Mouse (Mus musculus) ES-CJ7 (cell line): ENCODE data around the gene Golph3.
"Not testable (repeated sequence)": the region's sequence is repeated elsewhere in the genome, so short reads cannot be mapped to it uniquely, and the experiment has no call there.

Experiments
- DNase-seq: peaks from one replicate; pipeline ENCODE4 v3.0.0; 2011; ENCODE audit warnings: low read depth, low spot score

The Golph3 gene

DNA sequence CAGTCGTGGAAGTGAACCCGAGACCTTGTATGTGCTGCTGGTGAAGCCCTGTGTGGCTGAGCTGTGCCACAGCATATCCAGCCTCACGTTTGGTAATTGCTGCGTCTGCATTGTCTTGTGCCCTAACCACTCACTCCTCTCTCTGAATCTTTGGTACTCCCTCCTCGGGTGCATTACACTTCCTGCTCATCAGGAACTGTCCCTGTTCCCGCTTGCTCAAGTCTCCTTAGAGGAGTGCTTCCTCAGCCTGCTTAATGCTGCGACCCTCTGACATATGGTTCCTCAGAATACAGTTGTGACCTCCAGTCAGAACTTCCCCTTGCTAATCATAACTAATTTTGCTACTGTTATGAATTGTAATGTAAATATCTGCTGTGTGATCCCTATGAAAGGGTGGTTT, 34.7 kb downstream of the Golph3 start:
- DNase-seq: no peak

GRCm38 (mm10) chr15:12357459-12357858, 36.2 kb downstream of the Golph3 start:
- no peak for DNase-seq

- DNase-seq: no peak
Measured at GRCm38 (mm10) chr15:12358384-12358783, 37.1 kb downstream of the Golph3 start.

DNA sequence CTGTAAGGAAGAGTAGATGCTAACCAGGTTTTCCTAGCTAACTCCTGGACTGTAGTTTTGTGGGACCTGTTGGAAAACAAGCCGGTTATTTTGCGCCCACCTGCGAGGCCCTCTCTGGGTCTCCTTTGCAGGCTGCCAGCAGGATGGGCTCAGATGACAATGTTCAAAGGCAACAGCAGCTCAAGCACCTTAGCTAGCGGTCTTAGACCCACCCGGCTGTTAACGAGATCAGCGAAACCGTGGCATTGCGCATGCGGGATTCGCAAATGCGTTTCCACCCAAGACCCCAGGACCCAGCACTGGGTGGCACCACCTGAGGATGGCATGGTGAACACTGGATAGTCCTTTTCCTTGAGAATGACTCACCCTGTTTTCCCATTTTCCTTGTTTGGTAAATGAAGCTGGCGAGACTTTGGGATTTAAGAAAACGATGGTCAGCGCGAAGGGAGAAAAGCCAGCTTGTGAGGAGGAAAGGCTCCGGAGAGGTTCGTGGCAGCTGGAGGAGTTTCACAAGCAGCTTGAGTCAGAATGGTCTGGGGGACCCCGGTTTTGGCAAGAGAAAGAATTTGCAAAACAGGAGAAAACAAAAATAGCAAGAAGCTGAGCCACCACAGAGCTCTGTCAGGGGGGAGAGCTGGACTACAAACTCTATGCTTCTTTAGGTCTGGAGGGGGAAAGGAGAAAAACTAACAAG, 39.4 kb downstream of the Golph3 start:
- no peak for DNase-seq

- no peak for DNase-seq
Measured at GRCm38 (mm10) chr15:12362001-12362700, 40.9 kb downstream of the Golph3 start.

- DNase-seq: no peak
Measured at GRCm38 (mm10) chr15:12362701-12363040, 41.4 kb downstream of the Golph3 start.

DNA sequence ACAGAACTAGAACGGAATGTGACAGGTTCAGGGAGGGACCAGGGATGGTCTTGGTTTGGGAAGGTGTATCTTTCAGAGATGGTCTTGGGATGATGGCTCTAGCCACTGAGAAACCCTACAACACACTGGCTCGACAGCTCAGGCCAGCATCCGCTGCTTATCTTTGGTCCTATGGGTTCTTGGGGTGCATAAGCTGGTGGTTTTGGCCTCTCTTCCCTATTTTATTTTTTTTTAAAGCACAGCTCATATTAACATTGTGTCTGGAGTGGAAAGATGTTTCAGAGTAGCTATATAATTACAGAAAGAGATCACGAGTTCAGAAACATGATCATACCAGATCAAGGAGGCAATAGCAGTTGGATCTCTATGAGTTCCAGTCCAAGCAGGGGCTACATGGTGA, 42.8 kb downstream of the Golph3 start:
- DNase-seq: no peak

DNA sequence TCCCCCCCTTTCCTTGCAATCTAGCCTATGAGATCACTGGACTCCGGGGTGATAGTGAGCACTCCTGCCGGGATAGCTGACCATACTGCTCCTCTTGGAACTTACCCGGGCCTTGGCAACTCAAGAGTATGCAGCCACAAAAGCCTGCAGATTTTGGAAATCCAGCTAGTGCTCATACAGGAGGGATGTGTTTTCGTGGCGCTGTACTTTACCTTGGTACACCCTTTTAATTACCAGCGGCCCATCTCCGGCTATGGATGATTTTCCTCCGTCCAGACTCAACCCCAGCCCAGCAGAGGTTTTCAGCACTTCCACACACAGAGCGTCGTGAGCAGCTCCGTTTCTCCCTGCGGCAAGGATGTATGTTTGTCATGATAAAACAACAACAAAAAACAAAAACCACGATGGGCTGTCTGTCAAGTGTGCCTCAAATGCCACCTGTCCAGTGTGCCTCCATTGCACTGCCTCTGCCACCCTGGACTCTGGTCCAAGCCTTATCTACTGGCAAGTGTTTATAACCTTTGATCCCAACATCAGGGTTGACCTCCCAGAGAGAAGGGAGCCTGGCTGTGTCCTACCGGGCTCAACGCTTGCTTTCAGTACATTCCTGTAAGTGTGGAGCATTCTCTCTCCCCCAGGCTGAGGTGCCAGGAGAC, 44.3 kb downstream of the Golph3 start:
- no peak for DNase-seq

DNA sequence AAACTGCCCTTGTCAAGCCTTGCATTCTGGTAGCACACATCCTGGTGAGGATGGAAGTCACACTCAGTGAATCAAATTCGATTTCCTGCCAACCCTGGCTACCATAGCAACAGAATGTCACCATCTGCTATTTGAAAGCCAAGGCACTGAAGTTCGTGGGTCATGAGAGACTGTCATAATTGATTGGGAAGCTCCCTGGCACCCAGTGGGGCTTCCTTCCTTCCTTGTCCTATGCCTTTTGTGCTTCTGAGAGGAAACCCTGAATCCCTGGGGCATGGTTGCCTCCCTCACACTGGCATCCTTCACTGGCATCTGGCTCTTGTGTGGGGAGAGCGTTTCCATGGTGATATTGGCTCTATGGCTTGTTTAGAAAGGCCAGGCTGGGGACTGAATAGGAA, 44.8 kb downstream of the Golph3 start:
- DNase-seq: no peak

DNA sequence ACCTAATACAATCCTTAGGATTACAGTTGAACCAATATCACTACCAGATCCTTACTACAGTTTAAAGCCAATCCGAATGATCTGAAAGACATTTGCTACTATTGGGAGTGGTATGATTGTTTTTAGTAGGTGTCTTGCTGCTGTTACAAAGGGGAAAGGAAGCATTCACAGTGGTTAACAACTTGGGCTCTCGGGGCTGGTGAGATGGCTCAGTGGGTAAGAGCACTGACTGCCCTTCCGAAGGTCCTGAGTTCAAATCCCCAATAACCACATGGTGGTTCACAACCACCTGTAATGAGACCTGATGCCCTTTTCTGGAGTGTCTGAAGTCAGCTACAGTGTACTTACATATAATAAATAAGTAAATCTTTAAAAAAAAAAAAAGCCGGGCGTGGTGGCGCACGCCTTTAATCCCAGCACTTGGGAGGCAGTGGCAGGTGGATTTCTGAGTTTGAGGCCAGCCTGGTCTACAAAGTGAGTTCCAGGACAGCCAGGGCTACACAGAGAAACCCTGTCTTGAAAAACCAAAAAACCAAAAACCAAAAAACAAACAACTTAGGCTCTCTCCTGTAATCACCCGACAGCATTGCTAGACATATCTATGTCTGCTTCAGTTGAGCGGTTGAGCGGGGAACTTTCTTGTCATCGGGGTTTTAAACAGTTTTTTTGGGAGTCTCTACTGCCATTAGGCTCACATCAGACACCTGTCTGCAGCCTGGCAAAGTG, 45.5 kb downstream of the Golph3 start:
- not testable (repeated sequence) for DNase-seq

GRCm38 (mm10) chr15:12367306-12368080, 46.2 kb downstream of the Golph3 start:
- no peak for DNase-seq

GRCm38 (mm10) chr15:12368357-12368756, 47.1 kb downstream of the Golph3 start:
- no peak for DNase-seq

- DNase-seq: no peak
Measured at GRCm38 (mm10) chr15:12368850-12369249, 47.6 kb downstream of the Golph3 start.

DNA sequence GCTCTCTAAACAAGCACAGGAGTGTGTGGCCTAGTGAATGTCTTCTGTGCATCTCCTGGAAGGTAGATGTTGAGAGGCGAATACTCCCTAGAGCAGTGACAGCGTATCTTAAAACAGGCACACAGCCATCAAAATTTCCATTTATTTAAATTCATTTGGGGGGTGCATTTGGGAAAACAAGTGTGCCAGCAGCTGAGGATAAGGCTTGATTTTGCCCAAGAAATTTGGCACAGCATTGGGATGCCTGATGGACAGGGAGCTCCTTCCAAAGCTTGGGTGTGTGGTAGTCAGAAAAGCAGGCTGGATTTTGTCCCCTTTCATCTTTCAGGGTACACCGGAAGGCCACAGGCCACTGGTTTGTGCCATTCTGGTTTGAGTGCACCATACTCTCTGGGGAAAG, 48.8 kb downstream of the Golph3 start:
- no peak for DNase-seq

DNA sequence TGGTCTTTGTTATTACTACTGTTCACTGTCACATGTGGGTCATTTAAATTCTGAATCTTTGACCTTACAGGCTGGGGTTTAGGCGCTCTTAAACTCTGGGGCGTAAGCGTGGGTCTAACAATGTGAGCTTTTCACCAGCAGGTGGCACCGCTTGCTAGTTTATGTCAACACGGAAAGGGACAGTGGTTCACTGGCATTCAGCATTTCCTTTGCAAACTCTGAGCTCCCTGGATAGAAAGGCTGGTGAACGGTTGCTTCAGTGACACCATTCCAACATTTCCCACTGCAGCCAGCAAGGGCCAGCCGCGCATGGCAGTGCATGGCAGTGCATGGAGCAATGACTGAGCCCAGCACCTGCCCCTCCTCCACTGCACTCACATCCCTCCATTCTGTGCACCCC, 49.9 kb downstream of the Golph3 start:
- DNase-seq: peak; percentile 81

DNA sequence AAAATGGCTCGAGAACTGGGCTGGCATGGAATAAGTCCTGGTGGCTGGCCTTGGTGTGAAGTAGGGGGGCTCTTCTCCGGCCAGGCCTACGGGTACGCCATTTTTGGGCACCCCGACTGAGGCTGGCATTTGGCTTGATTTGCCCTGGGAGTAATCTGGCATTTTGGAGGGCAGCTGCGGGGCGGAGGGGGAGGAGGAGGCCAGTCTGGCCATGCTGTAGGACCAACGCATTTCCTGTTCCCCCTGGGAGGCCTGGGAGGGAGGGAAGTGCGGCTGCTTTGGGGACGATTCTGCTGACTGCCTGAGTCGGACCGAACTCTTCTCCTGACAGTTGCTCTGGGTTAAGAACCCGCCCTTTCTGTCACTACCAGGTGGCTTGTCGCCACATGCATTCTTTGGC, 52.2 kb downstream of the Golph3 start:
- no peak for DNase-seq

GRCm38 (mm10) chr15:12373918-12374317, 52.7 kb downstream of the Golph3 start:
- DNase-seq: no peak

DNA sequence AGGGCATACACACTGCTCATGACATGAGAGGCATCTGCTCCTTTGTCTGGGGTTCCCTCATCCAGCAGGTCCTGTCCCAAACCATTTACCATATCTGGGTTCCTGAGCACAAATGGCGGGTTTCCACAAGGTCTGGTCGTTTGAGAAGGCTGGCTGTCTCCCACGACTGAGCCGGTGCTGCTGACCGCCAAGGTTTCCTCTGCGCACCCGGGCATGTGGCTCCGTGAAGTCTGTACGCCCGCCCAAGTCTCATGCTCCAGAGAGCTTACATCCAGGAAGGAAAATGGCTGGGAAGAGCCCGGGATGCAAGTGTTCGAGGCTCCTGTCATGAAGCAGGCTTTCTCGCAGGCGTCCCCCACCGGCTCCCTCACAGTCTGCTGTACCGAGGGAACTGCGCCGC, 53.7 kb downstream of the Golph3 start:
- DNase-seq: peak; percentile 21

DNA sequence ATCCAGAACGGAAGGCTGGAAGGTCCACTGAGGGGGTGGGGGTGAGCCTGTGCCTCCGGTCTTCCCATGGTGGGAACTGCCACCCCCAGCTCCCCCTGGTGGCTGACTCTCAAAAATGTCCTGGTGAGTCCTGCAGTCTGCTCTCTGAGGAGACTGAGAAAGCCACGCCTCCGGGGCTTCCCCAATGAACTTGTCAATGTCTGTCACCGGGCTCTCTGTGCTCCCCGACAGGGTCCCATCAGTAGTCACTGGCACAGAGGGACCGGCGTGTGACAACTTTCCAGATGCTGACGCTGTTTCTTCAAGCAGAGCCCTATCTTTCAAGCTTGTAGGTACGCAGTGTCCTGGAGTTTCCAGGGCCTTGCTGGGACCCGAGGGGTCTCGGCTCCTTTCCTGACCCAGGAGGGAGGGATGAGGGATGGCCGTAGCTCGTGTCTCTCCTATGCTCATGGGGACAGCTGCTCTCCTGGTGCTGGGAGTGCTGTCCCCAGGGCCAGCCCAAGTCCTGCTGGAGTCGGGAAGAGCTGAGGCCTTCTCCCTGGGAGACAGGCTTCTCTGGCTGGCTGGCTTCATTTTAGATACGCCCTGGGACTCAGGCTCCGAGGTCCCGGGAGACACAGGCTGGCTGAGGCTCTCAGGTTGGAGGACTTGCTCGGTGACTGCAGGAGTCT, 54.5 kb downstream of the Golph3 start:
- DNase-seq: peak; percentile 91

GRCm38 (mm10) chr15:12376491-12377069, 55.3 kb downstream of the Golph3 start:
- DNase-seq: no peak

DNA sequence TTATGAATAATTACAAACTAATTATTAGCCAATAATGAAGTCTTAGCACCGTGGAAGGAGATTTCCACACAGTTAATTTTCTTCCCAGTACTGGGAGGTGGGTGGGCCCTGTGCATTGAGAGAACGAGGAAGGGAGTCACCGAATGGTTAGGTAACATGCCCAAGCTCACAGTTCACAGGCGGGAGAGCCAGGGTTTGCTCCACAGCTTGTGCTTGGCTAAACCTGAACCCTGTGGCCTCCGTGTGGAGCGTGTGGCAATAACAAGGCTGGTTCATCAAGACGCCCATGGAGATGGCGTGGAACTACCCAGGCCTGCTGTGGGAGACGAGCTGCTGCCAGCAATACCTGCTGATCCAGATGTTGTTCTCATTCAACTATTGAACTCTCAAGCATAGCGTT, 56.5 kb downstream of the Golph3 start:
- DNase-seq: no peak
